Mouse (Mus musculus) liver, embryonic 14.5 days (tissue): ENCODE data around the gene Ldb1. TPM values are rescaled to one million over a fixed set of nuclear protein-coding genes. Genes with fewer than 3 reads are reported as not detected.

Experiments used
- ATAC-seq: fragments of 200-750 bp; cut with Nextera tagmentation; 2 replicates; pipeline ENCODE4 v1.8.0; 2017; ENCODE audit warnings: moderate number of reproducible peaks, mild to moderate bottlenecking, moderate library complexity; ENCODE audit not compliant: insufficient read depth
- DNase-seq, 3 experiments: peaks; one replicate each; pipeline ENCODE4 v3.0.0-alpha.2; 2012 to 2013; ENCODE audit warnings: low read depth in 3 of 3, low spot score in 3 of 3
- H3K27ac ChIP-seq: fragments of 300-500 bp; sonication (generic); 2 replicates; pipeline ENCODE4 v1.5.1; 2014; ENCODE audit warnings: moderate library complexity, mild to moderate bottlenecking, control low read depth, inconsistent platforms
- H3K27me3 ChIP-seq: fragments of 300-500 bp; sonication (generic); 2 replicates; pipeline ENCODE4 v1.6.1; 2014; ENCODE audit warnings: mild to moderate bottlenecking, low read length, moderate library complexity; ENCODE audit not compliant: control insufficient read depth, insufficient read depth
- H3K36me3 ChIP-seq: fragments of 300-500 bp; sonication (generic); replicated peaks from 2 replicates; pipeline ENCODE4 v1.6.1; 2014; ENCODE audit warnings: low read depth; ENCODE audit not compliant: control insufficient read depth, insufficient read depth
- H3K4me1 ChIP-seq, 2 experiments: fragments of 200-500 bp in 1 of 2; fragments of 300-500 bp in 1 of 2; sonication (generic) in 1 of 2; replicated peaks; 2 replicates each; pipeline ENCODE4 v1.6.1; 2012 to 2014; ENCODE audit warnings: antibody characterized with exemption in 1 of 2, inconsistent platforms in 1 of 2, low read length in 1 of 2; ENCODE audit not compliant: control insufficient read depth in 2 of 2, insufficient read depth in 2 of 2
- H3K4me2 ChIP-seq: fragments of 300-500 bp; sonication (generic); 2 replicates; pipeline ENCODE4 v1.6.1; 2014; ENCODE audit warnings: low read depth, mild to moderate bottlenecking, control low read depth, moderate library complexity
- H3K4me3 ChIP-seq, 2 experiments: fragments of 200-500 bp in 1 of 2; fragments of 300-500 bp in 1 of 2; sonication (generic) in 1 of 2; 2 replicates each; pipeline ENCODE4 v1.5.1; 2012 to 2014; ENCODE audit warnings: low read depth in 2 of 2, low read length in 2 of 2, mild to moderate bottlenecking in 2 of 2, control low read depth in 1 of 2, inconsistent platforms in 1 of 2, moderate library complexity in 1 of 2; ENCODE audit not compliant: insufficient read depth in 1 of 2
- H3K9ac ChIP-seq: fragments of 300-500 bp; sonication (generic); replicated peaks from 2 replicates; pipeline ENCODE4 v1.6.1; 2014; ENCODE audit warnings: mild to moderate bottlenecking, control low read depth, moderate library complexity
- H3K9me3 ChIP-seq: fragments of 300-500 bp; sonication (generic); 2 replicates; pipeline ENCODE4 v1.6.1; 2016; ENCODE audit warnings: low read length, mixed read lengths; ENCODE audit not compliant: control insufficient read depth
- CTCF ChIP-seq: IDR thresholded peaks from 2 replicates; pipeline ENCODE4 v1.5.1; 2016; ENCODE audit warnings: antibody characterized with exemption, low read depth, control low read depth
- EP300 ChIP-seq: IDR thresholded peaks from 2 replicates; pipeline ENCODE4 v1.6.1; 2016; ENCODE audit warnings: antibody characterized with exemption, low read depth
- WGBS: fragments of 180-500 bp; shearing (Covaris S2); extraction: QIAGEN DNeasy Blood & Tissue Kit; methylation state at CpG from one replicate; pipeline ENCODE4 v1.1.7; 2014; ENCODE audit not compliant: insufficient replicate concordance; 5-methylcytosine and 5-hydroxymethylcytosine counted together
- polyA plus RNA-seq, 2 experiments: library from polyadenylated mRNA; depleted of rRNA in 1 of 2; stranded (reverse) in 1 of 2; unstranded in 1 of 2; fragments of >200 nt; fragmentation: Nextera tagmentation in 1 of 2; extraction: Ambion mirVana in 1 of 2; gene quantifications; 2 replicates each; pipeline versions ENCODE4 v1.2.1 to v1.2.3; 2012 to 2014

Gene Ldb1
- polyA plus RNA-seq, 2 experiments: 22.8 to 129 TPM

DNA sequence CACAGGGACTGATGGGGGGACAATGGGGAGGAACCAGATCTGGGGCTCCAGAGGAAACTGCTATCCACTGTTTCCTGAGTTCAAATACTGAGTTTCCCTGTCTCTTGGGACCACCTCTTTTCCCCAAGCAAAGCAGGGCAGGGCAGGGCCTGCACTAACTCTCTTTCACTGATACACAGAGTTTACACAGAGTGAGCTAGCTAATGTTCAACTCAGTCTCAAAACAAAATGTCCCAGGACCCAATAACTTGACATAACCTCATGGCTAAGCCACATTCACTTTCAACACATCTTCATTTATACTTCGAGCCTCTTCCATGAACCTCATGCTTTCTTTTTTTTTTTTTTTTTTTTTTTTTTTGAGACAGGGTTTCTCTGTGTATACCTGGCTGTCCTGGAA, 15.4 kb downstream of the Ldb1 start:
- H3K4me2 ChIP-seq: no peak overlapping the region
- H3K27ac ChIP-seq: no peak overlapping the region
- DNase-seq (no peak), ATAC-seq (no peak)
- no peak overlapping the region for H3K4me3 ChIP-seq
- 75% methylated on average over 1 of the region's 1 CpGs for WGBS
- H3K27me3 ChIP-seq: no peaks in the 10 kb centered on the region
- TF ChIP-seq EP300: no peak
- no peak for TF ChIP-seq CTCF
- H3K9me3 ChIP-seq: no peaks in the 10 kb centered on the region
- peaks cover 27% of the 10 kb centered on the region for H3K36me3 ChIP-seq
- H3K9ac ChIP-seq: no peak overlapping the region
- H3K4me1 ChIP-seq: peaks cover 0 to 4% of the 10 kb centered on the region in 2 experiments; a peak in 3 of 4 replicates

DNA sequence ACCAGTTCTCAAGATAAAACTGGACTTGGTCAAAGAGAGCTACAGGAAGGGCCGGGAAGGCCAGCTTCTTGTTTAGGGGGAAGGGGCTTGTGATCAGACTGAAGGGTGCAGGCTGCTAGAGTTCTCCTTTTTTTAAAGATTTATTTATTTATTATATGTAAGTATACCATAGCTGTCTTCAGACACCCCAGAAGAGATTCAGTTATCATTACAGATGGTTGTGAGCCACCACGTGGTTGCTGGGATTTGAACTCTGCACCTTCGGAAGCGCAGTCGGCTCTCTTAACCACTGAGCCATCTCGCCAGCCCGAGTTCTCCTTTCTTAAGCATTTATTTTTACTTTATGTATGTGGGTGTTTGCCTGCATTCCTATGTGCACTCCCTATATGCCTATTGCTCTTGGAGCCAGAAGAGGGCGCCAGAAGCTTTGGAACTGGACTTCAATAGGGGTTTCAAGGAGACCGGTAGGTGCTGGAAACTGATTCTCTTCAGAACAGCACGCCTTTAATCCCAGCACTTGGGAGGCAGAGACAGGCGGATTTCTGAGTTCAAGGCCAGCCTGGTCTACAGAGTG, 16.2 kb downstream of the Ldb1 start:
- no peak for ATAC-seq
- Histone ChIP-seq H3K9me3 (no peaks in the 10 kb centered on the region), H3K36me3 (peaks cover 19% of the 10 kb centered on the region), H3K4me3 (no peak overlapping the region), H3K9ac (no peak overlapping the region), H3K4me2 (no peak overlapping the region), H3K27me3 (no peaks in the 10 kb centered on the region), H3K27ac (no peak overlapping the region), H3K4me1 (peaks cover 0 to 4% of the 10 kb centered on the region in 2 experiments; a peak in 3 of 4 replicates)
- no peak for DNase-seq
- TF ChIP-seq EP300: no peak
- peak; percentile 64 for TF ChIP-seq CTCF
- 63% methylated on average over 11 of the region's 11 CpGs for WGBS

DNA sequence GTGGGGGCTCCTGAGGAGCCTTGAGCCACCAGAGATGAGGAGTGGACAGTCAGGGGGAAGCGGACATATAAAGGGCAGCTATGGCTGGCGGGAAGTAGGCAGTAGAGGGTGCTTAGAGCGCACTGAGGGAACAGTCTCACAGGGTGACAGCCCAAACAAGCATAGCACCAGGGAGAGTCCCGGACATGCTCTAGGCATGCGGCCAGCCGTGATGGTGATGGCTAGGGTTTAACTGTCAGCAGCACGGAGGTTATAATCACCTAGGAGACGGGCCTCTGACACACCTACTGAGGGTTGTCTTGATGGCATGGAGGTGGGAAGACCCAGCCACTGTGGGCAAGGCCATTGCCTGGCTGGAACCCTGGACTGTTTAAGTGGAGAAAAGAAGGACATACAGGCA, 18.4 kb downstream of the Ldb1 start:
- Histone ChIP-seq H3K9ac (no peak overlapping the region), H3K27ac (no peak overlapping the region), H3K36me3 (no peaks in the 10 kb centered on the region; the same call in 1 of the 2 replicates), H3K27me3 (no peaks in the 10 kb centered on the region), H3K4me3 (no peak overlapping the region), H3K4me1 (peaks cover 0 to 4% of the 10 kb centered on the region in 2 experiments; a peak in 3 of 4 replicates), H3K4me2 (no peak overlapping the region), H3K9me3 (no peaks in the 10 kb centered on the region)
- ATAC-seq (no peak; the same call in 1 of the 2 replicates), DNase-seq (no peak)
- no peak for TF ChIP-seq CTCF
- no peak for TF ChIP-seq EP300
- WGBS: 59% methylated on average over 8 of the region's 8 CpGs

DNA sequence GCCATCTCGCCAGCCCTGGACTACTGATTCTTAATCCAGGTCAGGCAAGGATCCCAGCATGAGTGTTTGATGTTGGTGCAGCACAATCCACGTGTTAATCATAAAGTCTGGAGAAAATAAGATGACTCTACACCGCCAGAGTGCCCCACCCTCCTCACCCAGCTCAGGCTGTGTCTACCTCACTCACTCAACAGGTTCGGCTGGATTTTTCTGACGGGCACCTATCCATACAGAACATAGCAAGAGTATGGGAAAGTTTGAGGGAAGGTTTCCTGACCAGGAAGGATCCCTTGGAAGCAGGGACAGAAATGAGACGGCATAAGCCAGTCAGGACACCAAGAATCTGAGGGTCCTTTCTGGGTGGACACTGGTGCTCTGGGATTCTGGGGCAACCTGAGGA, 20.1 kb downstream of the Ldb1 start:
- Histone ChIP-seq H3K9ac (no peak overlapping the region), H3K27me3 (no peaks in the 10 kb centered on the region), H3K36me3 (no peaks in the 10 kb centered on the region), H3K4me3 (no peak overlapping the region), H3K4me1 (peaks cover 0 to 4% of the 10 kb centered on the region in 2 experiments; a peak in 3 of 4 replicates), H3K4me2 (no peak overlapping the region), H3K9me3 (no peaks in the 10 kb centered on the region), H3K27ac (no peak overlapping the region)
- TF ChIP-seq CTCF: no peak
- TF ChIP-seq EP300: no peak
- 58% methylated on average over 6 of the region's 6 CpGs for WGBS
- DNase-seq: no peak
- ATAC-seq: no peak

DNA sequence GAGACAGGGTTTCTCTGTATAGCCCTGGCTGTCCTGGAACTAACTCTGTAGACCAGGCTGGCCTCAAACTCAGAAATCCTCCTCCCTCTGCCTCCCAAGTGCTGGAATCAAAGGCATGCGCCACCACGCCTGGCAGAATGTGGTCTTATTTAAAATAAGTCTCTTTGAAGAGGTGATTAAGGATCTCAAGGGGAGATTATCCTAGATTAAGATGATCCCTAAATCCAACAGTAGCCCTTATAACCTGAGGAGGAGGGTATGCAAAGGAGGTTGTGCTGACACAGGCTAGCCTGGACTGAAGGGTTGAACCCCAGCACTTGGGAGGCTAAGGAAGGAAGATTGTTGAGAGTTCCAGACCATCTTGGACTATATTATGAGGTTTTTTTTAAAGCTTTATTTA, 29.0 kb downstream of the Ldb1 start:
- no peaks in the 10 kb centered on the region for H3K36me3 ChIP-seq
- no peak overlapping the region for H3K4me2 ChIP-seq
- H3K27ac ChIP-seq: no peak overlapping the region
- H3K4me3 ChIP-seq: no peak overlapping the region
- TF ChIP-seq EP300: no peak
- no peak for TF ChIP-seq CTCF
- no peaks in the 10 kb centered on the region for H3K4me1 ChIP-seq
- H3K27me3 ChIP-seq: no peaks in the 10 kb centered on the region
- H3K9me3 ChIP-seq: no peaks in the 10 kb centered on the region
- H3K9ac ChIP-seq: no peak overlapping the region
- WGBS: 90% methylated on average over 2 of the region's 2 CpGs
- no peak for ATAC-seq
- no peak for DNase-seq
